Mouse (Mus musculus): ENCODE measurements around the gene Myo19. TPM values are rescaled to one million over a fixed set of nuclear protein-coding genes. Genes with fewer than 3 reads are reported as not detected.

Gene Myo19
- polyA plus RNA-seq, 1 experiment: 14.0 TPM

DNA sequence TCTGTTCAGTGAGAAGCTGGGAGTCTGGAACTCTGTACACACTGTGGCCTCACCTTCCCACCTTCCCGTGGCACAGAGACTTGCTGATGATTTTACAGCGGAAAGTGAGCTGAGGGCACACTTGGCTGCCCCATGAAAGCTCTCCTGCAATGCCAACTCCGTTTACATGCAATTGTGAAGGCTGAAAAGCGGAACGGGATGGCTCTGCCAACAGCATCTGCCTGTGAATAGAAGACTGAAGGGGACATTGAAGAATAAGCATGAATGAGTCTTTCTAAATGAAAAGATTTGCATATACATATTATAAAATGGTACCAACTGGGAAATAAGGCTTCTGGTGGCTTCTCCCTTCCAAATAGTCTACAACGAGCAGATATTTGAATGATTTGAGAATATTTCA is 67.3 kb downstream of the Myo19 start:
- TF ChIP-seq CTCF (IDR thresholded peaks at IDR 0.05; ENCODE audit: borderline replicate concordance, control insufficient read depth, extremely low read depth, insufficient read depth, low read length, poor library complexity) (no peak), POLR2A (IDR thresholded peaks at IDR 0.05; ENCODE audit: control insufficient read depth, extremely low read depth, insufficient read depth, low read length, poor library complexity) (no peak)
- Histone ChIP-seq H3K4me1 (replicated peaks; ENCODE audit: control insufficient read depth, insufficient read depth, low read length) (no peaks in the 10 kb centered on the region), H3K4me3 (ENCODE audit: control insufficient read depth, insufficient read depth, low read length) (no peak overlapping the region), H3K36me3 (ENCODE audit: control insufficient read depth, insufficient read depth, low read length) (no peaks in the 10 kb centered on the region), H3K27ac (ENCODE audit: control insufficient read depth, insufficient read depth, low read length) (no peak overlapping the region), H3K27me3 (ENCODE audit: control insufficient read depth, insufficient read depth, low read length) (peaks cover 3% of the 10 kb centered on the region; the same call in 1 of the 2 replicates)
- 81% methylated on average over 6 of the region's 6 CpGs for WGBS
- DNase-seq: no peak

DNA sequence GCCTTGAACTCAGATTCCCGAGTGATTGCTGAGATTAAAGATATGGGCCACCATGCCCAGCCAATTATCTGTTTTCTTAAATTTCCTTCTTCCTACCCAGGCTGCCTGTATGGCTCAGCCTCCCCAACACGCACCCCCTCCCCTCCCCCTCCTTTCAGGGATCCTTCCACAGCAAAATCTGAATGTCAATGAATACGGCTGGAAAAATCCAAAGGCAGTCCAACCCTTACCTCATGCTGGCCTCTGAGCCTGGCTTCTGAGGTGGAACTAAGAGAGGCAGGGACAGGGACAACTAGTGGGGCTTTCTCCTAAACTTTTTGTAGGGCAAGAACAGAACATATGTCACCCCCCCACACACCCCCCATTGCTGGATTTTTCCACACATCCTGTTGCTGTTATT is 68.2 kb downstream of the Myo19 start:
- no peak overlapping the region for H3K4me3 ChIP-seq (ENCODE audit: control insufficient read depth, insufficient read depth, low read length)
- DNase-seq: no peak
- peaks cover 3% of the 10 kb centered on the region; the same call in 1 of the 2 replicates for H3K27me3 ChIP-seq (ENCODE audit: control insufficient read depth, insufficient read depth, low read length)
- H3K27ac ChIP-seq (ENCODE audit: control insufficient read depth, insufficient read depth, low read length): no peak overlapping the region
- no peaks in the 10 kb centered on the region for H3K36me3 ChIP-seq (ENCODE audit: control insufficient read depth, insufficient read depth, low read length)
- no peaks in the 10 kb centered on the region for H3K4me1 ChIP-seq (replicated peaks; ENCODE audit: control insufficient read depth, insufficient read depth, low read length)
- TF ChIP-seq POLR2A (IDR thresholded peaks at IDR 0.05; ENCODE audit: control insufficient read depth, extremely low read depth, insufficient read depth, low read length, poor library complexity): no peak
- no peak for TF ChIP-seq CTCF (IDR thresholded peaks at IDR 0.05; ENCODE audit: borderline replicate concordance, control insufficient read depth, extremely low read depth, insufficient read depth, low read length, poor library complexity)
- WGBS: 71% methylated on average over 3 of the region's 3 CpGs

DNA sequence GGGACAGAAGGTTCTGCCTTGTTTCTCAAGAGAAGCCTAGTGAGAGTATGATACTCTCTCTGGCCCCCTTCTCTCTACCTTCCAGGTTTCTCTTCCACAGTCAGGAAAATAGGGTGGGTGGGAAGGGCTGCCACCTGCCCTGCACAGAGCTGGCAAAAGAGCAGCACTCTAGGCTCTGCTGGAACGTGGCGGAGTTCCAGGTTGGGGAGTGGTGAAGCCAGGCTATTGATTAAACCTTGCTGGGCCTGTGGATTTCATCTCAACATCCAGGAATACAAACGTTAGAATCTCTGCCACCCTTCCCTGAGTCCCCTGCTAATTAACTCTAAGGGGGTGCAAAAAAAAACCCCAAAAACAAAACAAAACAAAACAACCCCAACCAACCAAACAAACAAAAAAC is 68.6 kb downstream of the Myo19 start:
- H3K27me3 ChIP-seq (ENCODE audit: control insufficient read depth, insufficient read depth, low read length): peaks cover 3% of the 10 kb centered on the region; the same call in 1 of the 2 replicates
- no peak for DNase-seq
- H3K27ac ChIP-seq (ENCODE audit: control insufficient read depth, insufficient read depth, low read length): no peak overlapping the region
- 61% methylated on average over 3 of the region's 3 CpGs for WGBS
- H3K4me1 ChIP-seq (replicated peaks; ENCODE audit: control insufficient read depth, insufficient read depth, low read length): no peaks in the 10 kb centered on the region
- no peak overlapping the region for H3K4me3 ChIP-seq (ENCODE audit: control insufficient read depth, insufficient read depth, low read length)
- no peak for TF ChIP-seq CTCF (IDR thresholded peaks at IDR 0.05; ENCODE audit: borderline replicate concordance, control insufficient read depth, extremely low read depth, insufficient read depth, low read length, poor library complexity)
- no peak for TF ChIP-seq POLR2A (IDR thresholded peaks at IDR 0.05; ENCODE audit: control insufficient read depth, extremely low read depth, insufficient read depth, low read length, poor library complexity)
- H3K36me3 ChIP-seq (ENCODE audit: control insufficient read depth, insufficient read depth, low read length): no peaks in the 10 kb centered on the region

DNA sequence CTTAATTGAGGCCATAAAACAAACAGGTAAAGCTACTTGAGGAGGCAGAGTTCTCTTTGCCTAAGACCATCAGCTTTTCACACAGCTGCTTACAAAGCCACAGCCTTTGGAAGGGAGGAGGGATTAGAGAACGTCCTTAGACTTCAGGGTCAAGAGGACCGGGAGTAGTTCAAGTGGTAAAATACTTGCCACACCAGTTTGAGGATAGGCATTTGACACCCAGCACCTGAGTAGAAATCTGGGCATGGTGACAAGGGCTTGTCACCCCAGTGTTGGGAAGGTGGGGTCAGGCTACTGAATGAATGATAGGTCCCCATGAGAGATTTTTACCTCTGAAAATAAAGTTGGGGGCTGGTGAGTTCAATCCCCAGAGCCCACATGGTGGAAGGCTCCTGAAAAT is 72.7 kb downstream of the Myo19 start:
- TF ChIP-seq POLR2A (IDR thresholded peaks at IDR 0.05; ENCODE audit: control insufficient read depth, extremely low read depth, insufficient read depth, low read length, poor library complexity) (no peak), CTCF (IDR thresholded peaks at IDR 0.05; ENCODE audit: borderline replicate concordance, control insufficient read depth, extremely low read depth, insufficient read depth, low read length, poor library complexity) (no peak)
- Histone ChIP-seq H3K27me3 (ENCODE audit: control insufficient read depth, insufficient read depth, low read length) (peaks cover 3% of the 10 kb centered on the region; the same call in 1 of the 2 replicates), H3K4me3 (ENCODE audit: control insufficient read depth, insufficient read depth, low read length) (no peak overlapping the region), H3K27ac (ENCODE audit: control insufficient read depth, insufficient read depth, low read length) (no peak overlapping the region), H3K36me3 (ENCODE audit: control insufficient read depth, insufficient read depth, low read length) (no peaks in the 10 kb centered on the region), H3K4me1 (replicated peaks; ENCODE audit: control insufficient read depth, insufficient read depth, low read length) (no peaks in the 10 kb centered on the region)
- DNase-seq: no peak
- WGBS: 47% methylated on average over 2 of the region's 2 CpGs

DNA sequence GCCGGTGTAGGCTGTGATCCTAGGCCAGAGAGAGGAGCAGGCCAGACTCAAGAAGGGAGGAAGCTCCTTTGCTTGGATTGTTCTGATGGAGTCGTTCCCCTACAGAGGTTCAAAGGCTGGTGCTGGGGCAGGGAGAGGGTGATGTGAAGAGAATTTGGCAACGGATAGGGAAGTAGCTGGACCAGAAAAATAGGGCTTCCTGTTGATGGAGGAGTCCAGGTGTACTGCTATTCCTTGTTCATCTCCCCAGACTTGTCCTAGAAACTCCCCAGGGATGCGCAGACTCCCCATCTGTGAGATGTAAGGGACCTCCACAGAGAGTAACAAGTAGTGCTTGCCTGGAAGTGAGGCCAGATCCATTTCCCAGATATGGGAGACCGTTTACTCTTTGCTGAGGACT is 76.5 kb downstream of the Myo19 start:
- Histone ChIP-seq H3K4me1 (replicated peaks; ENCODE audit: control insufficient read depth, insufficient read depth, low read length) (no peaks in the 10 kb centered on the region), H3K4me3 (ENCODE audit: control insufficient read depth, insufficient read depth, low read length) (no peak overlapping the region), H3K27me3 (ENCODE audit: control insufficient read depth, insufficient read depth, low read length) (peaks cover 18% of the 10 kb centered on the region), H3K36me3 (ENCODE audit: control insufficient read depth, insufficient read depth, low read length) (no peaks in the 10 kb centered on the region), H3K27ac (ENCODE audit: control insufficient read depth, insufficient read depth, low read length) (no peak overlapping the region)
- WGBS: 31% methylated on average over 5 of the region's 5 CpGs
- TF ChIP-seq POLR2A (IDR thresholded peaks at IDR 0.05; ENCODE audit: control insufficient read depth, extremely low read depth, insufficient read depth, low read length, poor library complexity): no peak
- no peak for TF ChIP-seq CTCF (IDR thresholded peaks at IDR 0.05; ENCODE audit: borderline replicate concordance, control insufficient read depth, extremely low read depth, insufficient read depth, low read length, poor library complexity)
- no peak for DNase-seq

DNA sequence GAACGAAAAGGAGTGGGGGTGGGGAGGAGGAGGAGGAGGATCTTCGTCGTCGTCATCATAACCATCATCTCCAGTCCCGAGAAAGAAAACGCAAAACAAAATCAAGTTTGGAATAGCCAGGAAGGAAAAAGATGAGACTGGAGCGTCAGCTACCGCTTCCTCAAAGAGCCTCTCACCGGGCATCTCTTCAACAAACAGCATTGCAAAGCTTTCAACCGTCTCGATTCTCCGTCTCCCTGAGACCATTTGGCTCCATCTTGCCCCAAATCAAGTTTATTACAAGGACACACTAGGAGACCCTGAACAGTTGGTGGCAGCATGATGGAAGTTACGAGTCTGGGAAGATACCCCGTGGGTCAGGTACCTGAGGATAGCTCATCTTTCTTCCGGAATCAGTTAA is 77.2 kb downstream of the Myo19 start:
- Histone ChIP-seq H3K4me1 (replicated peaks; ENCODE audit: control insufficient read depth, insufficient read depth, low read length) (no peaks in the 10 kb centered on the region), H3K27ac (ENCODE audit: control insufficient read depth, insufficient read depth, low read length) (no peak overlapping the region), H3K4me3 (ENCODE audit: control insufficient read depth, insufficient read depth, low read length) (no peak overlapping the region), H3K36me3 (ENCODE audit: control insufficient read depth, insufficient read depth, low read length) (no peaks in the 10 kb centered on the region), H3K27me3 (ENCODE audit: control insufficient read depth, insufficient read depth, low read length) (peaks cover 18% of the 10 kb centered on the region)
- DNase-seq: no peak
- TF ChIP-seq POLR2A (IDR thresholded peaks at IDR 0.05; ENCODE audit: control insufficient read depth, extremely low read depth, insufficient read depth, low read length, poor library complexity) (no peak), CTCF (IDR thresholded peaks at IDR 0.05; ENCODE audit: borderline replicate concordance, control insufficient read depth, extremely low read depth, insufficient read depth, low read length, poor library complexity) (no peak)
- WGBS: 12% methylated on average over 15 of the region's 15 CpGs

Measured in thymus, adult 2 months (tissue).